Mouse (Mus musculus) testis, adult 2 months (tissue): ENCODE results near the gene B3galt2.

ENCODE experiments used
- CTCF ChIP-seq: fragments of 200-500 bp; IDR thresholded peaks from 2 replicates; pipeline ENCODE4 v1.5.1; 2012; ENCODE audit warnings: low read depth, mild to moderate bottlenecking, inconsistent platforms, low read length, moderate library complexity; ENCODE audit not compliant: control insufficient read depth, insufficient read depth, insufficient replicate concordance
- POLR2A ChIP-seq: fragments of 200-500 bp; IDR thresholded peaks from 2 replicates; pipeline ENCODE4 v1.6.1; 2012; ENCODE audit warnings: low read depth, mild to moderate bottlenecking, inconsistent platforms, low read length, moderate library complexity; ENCODE audit not compliant: control insufficient read depth

DNA sequence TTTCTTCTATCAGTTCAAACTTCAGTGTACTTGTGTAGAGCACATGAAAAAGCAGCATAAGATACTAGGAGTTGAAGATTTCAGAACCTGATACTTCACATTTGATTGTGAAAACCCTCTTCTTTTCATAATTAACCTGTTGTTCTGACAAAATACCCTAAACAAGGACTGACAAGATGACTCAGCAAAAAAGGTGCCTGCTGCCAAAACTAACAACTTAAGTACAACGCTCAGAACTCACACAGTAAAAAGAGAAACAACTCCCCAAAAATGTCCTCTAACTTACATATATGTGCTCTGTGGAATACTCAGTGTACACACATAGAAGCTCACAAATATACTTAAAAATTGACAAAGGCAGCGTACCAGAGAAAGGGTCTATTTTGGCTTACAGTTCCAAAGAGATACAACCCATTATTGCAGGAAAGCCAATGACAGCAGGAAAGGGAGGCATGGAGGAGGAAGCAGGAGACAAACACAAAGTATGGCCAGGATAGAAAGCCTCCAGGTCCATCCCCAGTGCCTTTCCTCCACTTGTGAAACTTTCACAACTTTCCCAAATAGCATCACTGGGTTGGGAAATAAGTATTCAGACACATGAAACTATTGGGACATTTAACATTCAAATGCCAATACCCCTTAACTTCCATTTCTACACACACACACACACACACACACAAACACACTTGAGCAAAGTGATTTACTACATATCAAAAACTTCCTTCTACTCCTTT lies 7.4 kb upstream of the B3galt2 start:
- TF ChIP-seq CTCF (no peak), POLR2A (no peak)
